Mouse (Mus musculus) retina, postnatal 1 day (tissue): Measurements from ENCODE around the gene Rfc4.

Source experiments
- DNase-seq: peaks from one replicate; pipeline ENCODE4 v3.0.0-alpha.2; 2012

The Rfc4 gene

GRCm38 (mm10) chr16:23127673-23128375 is at the start of gene Rfc4:
Gene Rfc4 (minus strand): TSS chr16:23127737.
- peak; percentile 95 for DNase-seq

- DNase-seq, result no peak
Observed at GRCm38 (mm10) chr16:23175956-23176355, 48.4 kb upstream of the Rfc4 start.

- no peak for DNase-seq
Observed at GRCm38 (mm10) chr16:23174855-23175254, 47.3 kb upstream of the Rfc4 start.

- no peak for DNase-seq
Observed at GRCm38 (mm10) chr16:23173904-23174303, 46.4 kb upstream of the Rfc4 start.

GRCm38 (mm10) chr16:23170813-23171212 is 43.3 kb upstream of the Rfc4 start:
- DNase-seq, result no peak

GRCm38 (mm10) chr16:23167079-23167478 is 39.5 kb upstream of the Rfc4 start:
- no peak for DNase-seq

- DNase-seq, result peak; percentile 26
Observed at GRCm38 (mm10) chr16:23166646-23167045, 39.1 kb upstream of the Rfc4 start.

- no peak for DNase-seq
Observed at GRCm38 (mm10) chr16:23165441-23165840, 37.9 kb upstream of the Rfc4 start.

GRCm38 (mm10) chr16:23164443-23164842 is 36.9 kb upstream of the Rfc4 start:
- no peak for DNase-seq

- no peak for DNase-seq
Observed at GRCm38 (mm10) chr16:23162116-23162515, 34.6 kb upstream of the Rfc4 start.

- no peak for DNase-seq
Observed at GRCm38 (mm10) chr16:23159749-23160148, 32.2 kb upstream of the Rfc4 start.

- peak; percentile 8 for DNase-seq
Observed at GRCm38 (mm10) chr16:23158957-23159356, 31.4 kb upstream of the Rfc4 start.

GRCm38 (mm10) chr16:23158292-23158691 is 30.8 kb upstream of the Rfc4 start:
- DNase-seq, result no peak

GRCm38 (mm10) chr16:23157013-23157412 is 29.5 kb upstream of the Rfc4 start:
- DNase-seq, result no peak

- no peak for DNase-seq
Observed at GRCm38 (mm10) chr16:23154261-23154660, 26.7 kb upstream of the Rfc4 start.

GRCm38 (mm10) chr16:23151423-23151822 is 23.9 kb upstream of the Rfc4 start:
- DNase-seq, result peak; percentile 80

GRCm38 (mm10) chr16:23149396-23149795 is 21.9 kb upstream of the Rfc4 start:
- DNase-seq, result no peak

- DNase-seq, result no peak
Observed at GRCm38 (mm10) chr16:23148936-23149335, 21.4 kb upstream of the Rfc4 start.

GRCm38 (mm10) chr16:23146280-23146679 is 18.7 kb upstream of the Rfc4 start, which contains the start of gene Adipoq:
Gene Adipoq (plus strand): TSS chr16:23146536.
- no peak for DNase-seq

GRCm38 (mm10) chr16:23145211-23145610 is 17.7 kb upstream of the Rfc4 start:
- no peak for DNase-seq

GRCm38 (mm10) chr16:23144326-23144725 is 16.8 kb upstream of the Rfc4 start:
- no peak for DNase-seq

GRCm38 (mm10) chr16:23140911-23141310 is 13.4 kb upstream of the Rfc4 start:
- no peak for DNase-seq

- DNase-seq, result no peak
Observed at GRCm38 (mm10) chr16:23136406-23136970, 9.0 kb upstream of the Rfc4 start.

- peak; percentile 74 for DNase-seq
Observed at GRCm38 (mm10) chr16:23135421-23136149, 8.0 kb upstream of the Rfc4 start.
